Mouse (Mus musculus) kidney, adult 2 months (tissue): ENCODE measurements around the gene Slc24a2. TPM values are rescaled to one million over a fixed set of nuclear protein-coding genes. Genes with fewer than 3 reads are reported as not detected.

ENCODE experiments used
- DNase-seq: peaks from one replicate; pipeline ENCODE4 v3.0.0; 2021
- H3K27ac ChIP-seq: fragments of 200-500 bp; 2 replicates; pipeline ENCODE4 v1.5.1; 2012; ENCODE audit warnings: low read depth, low read length, control low read depth, inconsistent platforms; ENCODE audit not compliant: insufficient read depth
- H3K27me3 ChIP-seq: fragments of 200-500 bp; replicated peaks from 2 replicates; pipeline ENCODE4 v1.6.1; 2012; ENCODE audit warnings: mild to moderate bottlenecking, moderate library complexity, low read length, inconsistent platforms; ENCODE audit not compliant: control insufficient read depth, insufficient read depth
- H3K36me3 ChIP-seq: fragments of 200-500 bp; 2 replicates; pipeline ENCODE4 v1.6.1; 2012; ENCODE audit warnings: mild to moderate bottlenecking, moderate library complexity, low read length, inconsistent platforms; ENCODE audit not compliant: control insufficient read depth, insufficient read depth
- H3K4me1 ChIP-seq: fragments of 200-500 bp; 2 replicates; pipeline ENCODE4 v1.6.1; 2011; ENCODE audit warnings: low read length; ENCODE audit not compliant: control insufficient read depth, insufficient read depth
- H3K4me3 ChIP-seq: fragments of 200-500 bp; 2 replicates; pipeline ENCODE4 v1.5.1; 2011; ENCODE audit warnings: mild to moderate bottlenecking, low read depth, low read length, control low read depth; ENCODE audit not compliant: insufficient read depth
- CTCF ChIP-seq: fragments of 200-500 bp; conservative IDR thresholded peaks from 2 replicates; pipeline ENCODE4 v1.5.1; 2011; ENCODE audit warnings: low read depth, mild to moderate bottlenecking, control low read depth, low read length, moderate library complexity, mixed read lengths; ENCODE audit not compliant: insufficient read depth, insufficient read length
- POLR2A ChIP-seq: fragments of 200-500 bp; IDR thresholded peaks from one replicate; pipeline ENCODE4 v1.6.1; 2011; ENCODE audit warnings: low read depth, low read length, control low read depth
- WGBS: fragments of 180-500 bp; shearing (Covaris S2); methylation state at CpG from one replicate; pipeline ENCODE4 v1.1.7; 2018; 5-methylcytosine and 5-hydroxymethylcytosine counted together
- polyA plus RNA-seq: library from polyadenylated mRNA; depleted of rRNA; stranded (reverse); fragments of >200 nt; gene quantifications from 2 replicates; pipeline ENCODE4 v1.2.3, GENCODE M21; 2012

Slc24a2 gene
- polyA plus RNA-seq, 1 experiment, result 0.06 TPM

- no peaks in the 10 kb centered on the region for H3K27me3 ChIP-seq
- H3K4me3 ChIP-seq, result no peak overlapping the region
- no peak for DNase-seq
- 77% methylated on average over 2 of the region's 2 CpGs for WGBS
- no peaks in the 10 kb centered on the region for H3K4me1 ChIP-seq
- H3K36me3 ChIP-seq, result no peaks in the 10 kb centered on the region
- TF ChIP-seq POLR2A, result no peak
- no peak for TF ChIP-seq CTCF
- no peak overlapping the region for H3K27ac ChIP-seq
Observed at GRCm38 (mm10) chr4:87031076-87031475, 199.2 kb downstream of the Slc24a2 start.

GRCm38 (mm10) chr4:87026311-87027151 is 203.7 kb downstream of the Slc24a2 start:
- 57% methylated on average over 14 of the region's 14 CpGs for WGBS
- TF ChIP-seq POLR2A (no peak), CTCF (no peak)
- no peaks in the 10 kb centered on the region for H3K27me3 ChIP-seq
- no peak overlapping the region for H3K27ac ChIP-seq
- H3K4me3 ChIP-seq, result no peak overlapping the region
- peak; percentile 2 for DNase-seq
- H3K4me1 ChIP-seq, result no peaks in the 10 kb centered on the region
- no peaks in the 10 kb centered on the region for H3K36me3 ChIP-seq

- DNase-seq, result no peak
- WGBS, result 83% methylated on average over 8 of the region's 8 CpGs
- TF ChIP-seq POLR2A, result no peak
- no peak for TF ChIP-seq CTCF
- H3K36me3 ChIP-seq, result no peaks in the 10 kb centered on the region
- no peak overlapping the region for H3K4me3 ChIP-seq
- no peaks in the 10 kb centered on the region for H3K27me3 ChIP-seq
- H3K27ac ChIP-seq, result no peak overlapping the region
- no peaks in the 10 kb centered on the region for H3K4me1 ChIP-seq
Observed at GRCm38 (mm10) chr4:87024556-87024955, 205.7 kb downstream of the Slc24a2 start.

- Histone ChIP-seq H3K4me1 (no peaks in the 10 kb centered on the region), H3K27ac (no peak overlapping the region), H3K27me3 (no peaks in the 10 kb centered on the region), H3K36me3 (no peaks in the 10 kb centered on the region), H3K4me3 (no peak overlapping the region)
- no peak for TF ChIP-seq CTCF
- no peak for TF ChIP-seq POLR2A
- WGBS, result 43% methylated on average over 3 of the region's 3 CpGs
- DNase-seq, result no peak
Observed at GRCm38 (mm10) chr4:87021542-87021941, 208.7 kb downstream of the Slc24a2 start.

- peak; percentile 63 for DNase-seq
- Histone ChIP-seq H3K4me3 (no peak overlapping the region), H3K27me3 (no peaks in the 10 kb centered on the region), H3K36me3 (no peaks in the 10 kb centered on the region), H3K27ac (no peak overlapping the region), H3K4me1 (no peaks in the 10 kb centered on the region)
- TF ChIP-seq POLR2A (no peak), CTCF (no peak)
- 34% methylated on average over 13 of the region's 13 CpGs for WGBS
Observed at GRCm38 (mm10) chr4:87019486-87020105, 210.7 kb downstream of the Slc24a2 start.

- no peak overlapping the region for H3K4me3 ChIP-seq
- no peak for DNase-seq
- TF ChIP-seq CTCF (no peak), POLR2A (no peak)
- 76% methylated on average over 9 of the region's 9 CpGs for WGBS
- no peaks in the 10 kb centered on the region for H3K4me1 ChIP-seq
- H3K27ac ChIP-seq, result no peak overlapping the region
- no peaks in the 10 kb centered on the region for H3K36me3 ChIP-seq
- H3K27me3 ChIP-seq, result no peaks in the 10 kb centered on the region
Observed at GRCm38 (mm10) chr4:87018073-87018997, 211.9 kb downstream of the Slc24a2 start.
